Mouse (Mus musculus) ES-Bruce4 (cell line): ENCODE measurements around the gene Cep128. TPM values are rescaled to one million over a fixed set of nuclear protein-coding genes. Genes with fewer than 3 reads are reported as not detected.
"Not testable (repeated sequence)": the region's sequence is repeated elsewhere in the genome, so short reads cannot be mapped to it uniquely, and the experiment has no call there.

ENCODE experiments used
- H3K27ac ChIP-seq: 2 replicates; pipeline ENCODE4 v1.5.1; 2012; ENCODE audit warnings: low read length, inconsistent platforms; ENCODE audit not compliant: insufficient read depth
- H3K27me3 ChIP-seq: 2 replicates; pipeline ENCODE4 v1.6.1; 2012; ENCODE audit warnings: mild to moderate bottlenecking, low read length, inconsistent platforms; ENCODE audit not compliant: control insufficient read depth, poor library complexity, insufficient read depth, severe bottlenecking
- H3K36me3 ChIP-seq: 2 replicates; pipeline ENCODE4 v1.6.1; 2012; ENCODE audit warnings: inconsistent platforms, mild to moderate bottlenecking, low read length, moderate library complexity; ENCODE audit not compliant: control insufficient read depth, poor library complexity, insufficient read depth, severe bottlenecking
- H3K4me1 ChIP-seq: one replicate; pipeline ENCODE4 v1.8.1; 2011; ENCODE audit warnings: low read length; ENCODE audit not compliant: control insufficient read depth, insufficient read depth
- H3K4me3 ChIP-seq: 2 replicates; pipeline ENCODE4 v1.5.1; 2011; ENCODE audit warnings: low read depth, mild to moderate bottlenecking, low read length
- H3K9ac ChIP-seq: 2 replicates; pipeline ENCODE4 v1.6.1; 2012; ENCODE audit warnings: low read depth, mild to moderate bottlenecking, inconsistent platforms; ENCODE audit not compliant: poor library complexity, severe bottlenecking
- H3K9me3 ChIP-seq: replicated peaks from 2 replicates; pipeline ENCODE4 v1.6.1; 2012; ENCODE audit warnings: mild to moderate bottlenecking, low read length, inconsistent platforms; ENCODE audit not compliant: control insufficient read depth, poor library complexity, insufficient read depth, severe bottlenecking
- CTCF ChIP-seq: IDR thresholded peaks from one replicate; pipeline ENCODE4 v1.8.1; 2011; ENCODE audit warnings: low read depth, low read length
- EP300 ChIP-seq: IDR thresholded peaks from 2 replicates; pipeline ENCODE4 v1.6.1; 2011; ENCODE audit warnings: low read depth, low read length; ENCODE audit not compliant: insufficient read depth
- POLR2A ChIP-seq: IDR thresholded peaks from one replicate; pipeline ENCODE4 v1.8.1; 2011; ENCODE audit warnings: low read length; ENCODE audit not compliant: insufficient read depth
- polyA plus RNA-seq: library from polyadenylated mRNA; stranded (reverse); fragments of >200 nt; gene quantifications from 2 replicates; pipeline ENCODE4 v1.2.4, GENCODE M21; 2011; ENCODE audit warnings: low read depth; ENCODE audit not compliant: missing spikeins, insufficient read depth, insufficient read length

The Cep128 gene
- polyA plus RNA-seq, 1 experiment: 18.3 TPM

DNA sequence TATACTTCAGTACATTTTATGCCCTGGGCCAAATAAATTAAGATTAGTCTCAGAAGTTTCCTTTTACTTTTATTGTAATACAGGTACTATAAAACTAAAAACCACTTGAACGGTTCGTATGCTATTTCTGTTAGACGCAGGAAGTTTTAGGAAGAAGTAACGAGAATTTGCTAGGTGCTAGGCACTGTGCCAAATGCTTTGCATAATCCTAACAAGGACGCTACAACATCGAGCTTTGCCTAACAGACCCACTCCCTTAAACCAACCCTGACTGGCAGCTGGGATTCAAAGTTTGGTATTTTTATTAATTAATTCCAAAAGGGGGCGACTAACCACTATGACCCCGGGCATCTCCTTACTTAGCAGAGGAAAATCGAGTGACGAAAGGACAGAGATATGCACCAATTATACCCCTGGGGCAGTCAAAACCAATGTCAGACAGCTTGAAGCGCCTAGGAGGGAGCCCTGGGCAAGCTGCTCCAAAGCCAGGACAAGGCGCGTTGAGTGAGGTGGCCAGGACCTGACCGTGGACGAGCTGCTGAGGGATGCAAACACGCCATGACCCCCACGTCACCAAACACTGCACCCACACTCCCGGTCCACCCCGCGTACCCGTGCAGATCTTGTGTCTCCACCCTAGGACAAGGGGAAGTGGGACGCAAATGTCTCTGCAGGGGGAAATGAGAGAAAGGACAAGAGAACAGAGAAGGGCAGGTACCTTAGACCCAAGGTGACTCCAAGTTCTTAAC is 519 bp downstream of the Cep128 start:
- Histone ChIP-seq H3K9me3 (no peaks in the 10 kb centered on the region), H3K4me3 (peak overlapping the region; percentile 75), H3K27ac (no peak overlapping the region), H3K27me3 (no peaks in the 10 kb centered on the region), H3K36me3 (no peaks in the 10 kb centered on the region), H3K4me1 (no peaks in the 10 kb centered on the region), H3K9ac (peak overlapping the region; percentile 35)
- TF ChIP-seq EP300 (no peak), CTCF (no peak), POLR2A (no peak)

DNA sequence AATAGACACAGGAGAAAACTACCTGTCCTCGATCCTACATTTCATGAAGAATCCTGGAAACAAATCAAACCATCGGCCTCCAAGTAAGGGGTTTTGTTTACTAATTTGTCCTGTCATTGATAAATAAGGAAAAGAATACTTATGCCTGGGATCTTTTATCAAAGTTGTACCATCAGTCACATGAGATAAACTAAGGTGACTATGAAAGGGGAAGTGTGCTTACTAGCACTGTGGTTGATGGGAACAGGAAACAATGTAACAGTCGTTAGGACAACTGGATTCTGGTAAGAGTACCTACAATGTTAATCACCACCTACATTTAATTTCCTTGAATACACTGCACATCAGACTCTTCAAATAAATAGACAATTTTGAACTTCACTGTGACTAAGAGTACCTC is 15.0 kb downstream of the Cep128 start:
- no peaks in the 10 kb centered on the region for H3K36me3 ChIP-seq
- TF ChIP-seq EP300: no peak
- no peak for TF ChIP-seq CTCF
- TF ChIP-seq POLR2A: no peak
- H3K4me3 ChIP-seq: no peak overlapping the region
- H3K9me3 ChIP-seq: no peaks in the 10 kb centered on the region
- no peak overlapping the region for H3K9ac ChIP-seq
- H3K27ac ChIP-seq: no peak overlapping the region
- H3K4me1 ChIP-seq: no peaks in the 10 kb centered on the region
- no peaks in the 10 kb centered on the region for H3K27me3 ChIP-seq

DNA sequence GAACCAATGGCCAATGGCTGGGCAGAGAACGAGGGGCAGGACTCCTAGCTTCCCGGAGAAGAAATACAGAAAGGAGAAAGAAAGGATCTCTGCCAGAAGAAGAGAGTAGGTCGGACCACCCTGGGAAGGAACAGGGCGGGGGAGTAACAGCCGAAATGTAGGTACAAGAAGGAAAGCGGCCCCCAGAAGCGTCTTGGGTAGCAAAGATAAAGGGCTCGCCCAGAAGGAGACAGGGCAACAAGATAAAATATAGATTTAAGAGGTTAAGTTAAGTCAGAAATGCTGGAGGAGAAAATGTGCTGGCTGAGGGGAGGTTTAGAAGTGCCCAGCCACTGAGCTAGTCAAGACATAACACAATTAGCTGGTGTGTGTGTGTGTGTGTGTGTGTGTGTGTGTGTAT is 30.4 kb downstream of the Cep128 start:
- H3K9ac ChIP-seq: no peak overlapping the region
- no peaks in the 10 kb centered on the region for H3K36me3 ChIP-seq
- no peaks in the 10 kb centered on the region for H3K27me3 ChIP-seq
- H3K4me3 ChIP-seq: no peak overlapping the region
- H3K27ac ChIP-seq: no peak overlapping the region
- H3K4me1 ChIP-seq: no peaks in the 10 kb centered on the region
- TF ChIP-seq POLR2A (no peak), CTCF (no peak), EP300 (no peak)
- no peaks in the 10 kb centered on the region for H3K9me3 ChIP-seq

DNA sequence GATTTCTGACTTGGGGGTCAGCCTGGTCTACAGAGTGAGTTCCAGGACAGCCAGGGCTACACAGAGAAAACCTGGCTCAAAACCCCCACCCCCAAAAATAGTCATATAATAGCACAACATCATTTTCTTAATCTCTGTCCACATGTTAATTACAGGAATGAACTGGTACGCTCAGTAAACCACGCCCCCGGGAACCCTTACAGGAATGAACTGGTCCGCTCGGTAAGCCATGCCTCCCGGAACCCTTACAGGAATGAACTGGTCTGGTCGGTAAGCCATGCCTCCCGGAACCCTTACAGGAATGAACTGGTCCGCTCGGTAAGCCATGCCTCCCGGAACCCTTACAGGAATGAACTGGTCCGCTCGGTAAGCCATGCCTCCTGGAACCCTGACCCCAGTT is 45.6 kb downstream of the Cep128 start:
- not testable (repeated sequence) for H3K9me3 ChIP-seq, H3K4me1 ChIP-seq, H3K36me3 ChIP-seq, H3K27me3 ChIP-seq, H3K9ac ChIP-seq, H3K27ac ChIP-seq
- H3K4me3 ChIP-seq: 0 out of 2 replicates have a peak overlapping the region, but pooled peaks have one; percentile 7

DNA sequence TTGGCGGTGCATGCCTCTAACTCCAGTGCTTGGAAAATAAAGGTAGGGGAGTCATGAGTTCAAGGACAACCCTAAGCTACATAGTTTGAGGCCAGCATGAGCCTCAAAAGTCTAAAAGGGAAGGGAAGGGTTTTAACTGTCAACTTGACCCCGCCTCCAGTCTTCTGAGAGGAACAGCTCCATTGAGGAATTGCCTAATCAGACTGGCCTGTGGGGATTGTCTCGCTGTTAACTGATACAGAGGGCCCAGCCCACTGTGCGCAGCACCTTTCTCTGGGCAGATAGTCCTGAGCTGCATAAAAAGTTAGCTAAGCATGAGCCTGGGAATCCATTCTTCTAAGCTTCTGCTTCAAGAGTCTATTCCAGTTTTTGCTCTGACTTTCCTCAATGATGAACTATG is 56.7 kb downstream of the Cep128 start:
- Histone ChIP-seq H3K9me3 (no peaks in the 10 kb centered on the region), H3K9ac (no peak overlapping the region), H3K4me3 (no peak overlapping the region), H3K27ac (no peak overlapping the region), H3K27me3 (no peaks in the 10 kb centered on the region), H3K4me1 (no peaks in the 10 kb centered on the region), H3K36me3 (no peaks in the 10 kb centered on the region)
- TF ChIP-seq EP300: no peak
- TF ChIP-seq POLR2A: no peak
- TF ChIP-seq CTCF: no peak

DNA sequence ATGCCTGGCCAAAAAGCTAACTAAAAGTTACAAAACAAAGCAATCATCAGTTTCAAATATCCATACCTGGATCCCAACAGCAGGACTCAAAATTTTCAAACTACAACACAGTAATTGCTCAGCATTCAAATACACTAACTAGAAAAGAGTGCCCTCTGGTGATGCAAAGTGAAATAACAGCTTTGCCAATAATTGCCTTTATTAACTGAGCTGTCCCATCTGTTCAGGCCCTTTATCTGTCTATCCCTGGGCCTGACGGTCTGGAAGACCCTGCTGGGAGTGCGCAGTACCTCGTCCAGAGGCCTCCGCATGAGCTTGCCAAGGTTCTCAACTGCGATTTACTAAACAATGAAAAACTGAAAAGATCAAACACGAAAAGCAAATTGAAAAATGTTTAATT is 58.1 kb downstream of the Cep128 start:
- H3K9ac ChIP-seq: no peak overlapping the region
- H3K36me3 ChIP-seq: no peaks in the 10 kb centered on the region
- H3K27me3 ChIP-seq: no peaks in the 10 kb centered on the region
- H3K9me3 ChIP-seq: no peaks in the 10 kb centered on the region
- no peaks in the 10 kb centered on the region for H3K4me1 ChIP-seq
- TF ChIP-seq EP300: no peak
- no peak for TF ChIP-seq POLR2A
- H3K27ac ChIP-seq: no peak overlapping the region
- no peak overlapping the region for H3K4me3 ChIP-seq
